Mouse (Mus musculus) 3134 (cell line): ENCODE results near the gene Ramp1.

Experiments
- DNase-seq: peaks from one replicate; pipeline ENCODE4 v3.0.0-alpha.2; 2011; ENCODE audit warnings: low spot score; ENCODE audit not compliant: insufficient read length; ENCODE audit errors: extremely low read depth

The Ramp1 gene

DNA sequence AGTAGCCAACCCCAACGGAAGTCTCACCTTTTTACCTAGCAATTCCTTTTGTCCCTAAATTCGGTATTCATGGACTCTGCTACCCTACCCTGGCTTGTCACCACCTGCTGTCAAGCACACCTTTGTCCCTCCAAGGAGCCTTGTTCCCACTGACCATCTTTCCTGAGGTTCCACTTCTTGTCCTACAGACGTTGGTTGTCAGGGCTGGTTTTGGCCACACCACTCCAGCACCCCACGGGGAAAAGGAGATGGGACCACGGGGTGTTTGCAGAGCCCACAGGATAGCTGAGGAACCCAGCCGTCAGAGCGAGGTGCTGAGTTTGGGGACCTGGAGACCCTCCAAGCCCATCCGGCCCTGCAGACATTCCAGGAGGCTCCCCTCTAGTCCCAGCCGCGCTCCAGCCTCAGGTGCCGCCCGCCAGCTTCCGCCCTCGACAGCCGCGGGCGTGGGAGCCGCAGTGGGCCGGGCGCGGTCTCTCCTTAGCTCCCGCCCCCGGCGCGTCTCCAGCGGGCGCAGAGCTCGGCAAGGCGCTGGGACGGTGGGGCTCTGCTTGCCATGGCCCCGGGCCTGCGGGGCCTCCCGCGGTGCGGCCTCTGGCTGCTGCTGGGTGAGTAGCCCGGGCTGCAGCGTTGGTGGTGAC is at the start of gene Ramp1:
Ramp1 (plus strand) TSS at position 290 of the 641 bp plus-strand sequence.
- DNase-seq = peak; percentile 14

DNA sequence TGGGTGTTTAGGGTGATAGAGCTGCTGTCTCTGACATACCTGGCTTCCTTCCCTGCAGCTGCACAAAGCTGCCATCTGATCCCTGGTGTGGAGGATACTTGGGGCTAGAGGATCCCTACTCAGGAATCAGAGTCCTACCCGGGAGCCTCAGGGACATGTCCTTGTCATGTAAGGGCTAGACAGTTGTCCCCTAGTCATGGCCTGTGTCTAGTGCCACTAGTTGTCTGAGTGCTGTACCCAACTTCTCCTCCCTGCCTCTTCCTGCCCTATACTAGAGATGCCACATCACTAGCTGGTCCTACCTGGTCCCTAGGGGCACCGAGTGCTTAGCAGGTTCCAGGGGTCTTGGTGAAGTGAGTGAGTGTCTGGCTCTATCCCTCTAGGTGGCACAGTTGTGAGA is 42.6 kb upstream of the Ramp1 start:
- DNase-seq = no peak

DNA sequence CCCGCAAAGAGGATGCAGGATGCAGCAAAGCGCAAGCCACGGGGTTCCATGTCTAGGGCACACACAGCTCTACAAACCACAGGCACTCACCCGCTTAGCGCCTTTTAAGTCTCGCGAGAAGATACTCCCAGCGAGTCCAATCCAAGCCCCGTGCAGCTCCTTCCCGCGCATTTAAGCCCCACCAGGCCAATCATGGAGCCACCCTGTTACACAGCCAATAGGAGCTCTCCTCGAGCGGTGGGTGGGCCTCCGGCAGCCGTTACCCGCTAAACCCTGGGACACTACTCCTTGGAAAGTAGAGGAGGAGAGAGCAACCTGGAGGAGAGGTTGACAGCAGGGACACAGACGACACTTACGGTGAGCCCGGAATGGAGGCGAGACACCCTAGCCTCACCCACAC is 34.8 kb upstream of the Ramp1 start, which contains the start of gene Rbm44:
Rbm44 (plus strand) TSS at position 277 of the 400 bp plus-strand sequence.
- no peak for DNase-seq

DNA sequence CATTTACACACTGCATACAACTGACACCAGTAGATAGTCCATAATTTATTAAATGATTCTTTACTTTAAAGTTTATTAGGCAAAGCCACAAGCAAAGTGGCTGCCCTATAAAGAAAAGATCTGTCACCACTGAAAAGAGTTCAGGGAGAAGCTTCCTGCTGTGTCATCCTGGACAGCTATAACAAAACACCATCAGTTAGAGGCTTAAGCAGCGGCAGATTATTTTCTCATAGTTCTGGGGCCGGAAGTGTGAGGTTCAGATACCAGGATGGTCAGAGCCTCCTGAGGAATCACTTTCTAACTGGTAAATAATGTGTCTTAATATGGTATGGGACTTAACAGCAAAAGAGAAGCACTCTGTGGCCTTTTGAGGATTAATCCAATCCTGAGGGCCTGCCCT is 28.1 kb upstream of the Ramp1 start:
- no peak for DNase-seq

DNA sequence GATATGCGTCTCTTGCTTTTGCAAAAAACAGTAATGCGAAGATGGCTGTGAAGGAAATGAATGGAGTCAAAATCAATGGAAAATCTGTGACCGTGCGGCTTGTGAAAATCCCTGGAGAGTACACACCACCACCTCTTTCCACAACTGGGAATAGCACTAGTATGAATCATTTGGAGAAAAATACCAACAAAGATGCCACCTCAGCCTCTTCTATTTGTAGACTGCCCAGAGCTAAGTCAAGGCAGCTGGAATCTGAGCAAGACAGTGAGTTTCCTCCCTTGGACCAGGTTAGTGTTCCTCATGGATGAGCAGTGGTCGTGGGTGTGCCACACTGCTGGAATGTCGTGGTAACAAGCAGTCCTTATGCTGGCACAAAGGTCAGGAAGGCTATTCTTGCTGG is 12.8 kb upstream of the Ramp1 start:
- peak; percentile 58 for DNase-seq

DNA sequence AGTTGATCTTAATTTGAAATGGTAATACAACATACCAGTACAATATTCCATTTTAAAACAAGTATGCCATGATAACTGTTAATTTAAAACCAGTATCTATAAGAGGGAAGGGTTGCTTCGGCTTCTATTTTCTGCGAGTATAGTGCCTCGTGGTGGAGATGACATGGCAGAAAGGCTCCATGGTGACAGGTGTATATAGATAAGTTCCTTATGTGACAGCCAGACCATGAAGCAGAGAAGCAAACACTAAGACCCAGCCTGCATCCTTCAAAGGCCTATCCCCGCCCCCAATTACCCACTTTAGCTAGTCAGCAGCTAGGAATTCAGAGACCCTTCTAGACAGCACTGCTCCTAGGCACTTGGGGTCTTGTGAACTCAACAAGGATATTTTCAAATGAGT is 10.5 kb upstream of the Ramp1 start:
- no peak for DNase-seq

DNA sequence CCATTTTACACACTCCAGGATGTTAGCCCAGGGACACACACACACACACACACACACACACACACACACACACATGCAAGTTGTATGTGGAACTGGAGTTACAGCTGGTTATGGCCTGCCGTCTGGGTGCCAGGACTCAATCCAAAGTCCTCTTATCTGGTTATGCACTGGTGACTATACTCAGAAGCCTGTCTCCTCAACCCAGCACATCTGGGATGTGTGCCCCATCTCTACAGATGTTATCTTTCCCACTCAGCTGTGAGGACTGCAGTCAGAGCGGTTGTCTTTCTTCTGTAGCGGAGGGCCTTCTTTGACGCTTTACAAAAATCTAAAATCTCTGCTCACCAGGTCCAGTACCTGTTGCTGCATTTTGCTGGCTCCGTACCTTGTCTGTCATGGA is 4.8 kb upstream of the Ramp1 start:
- DNase-seq = no peak

DNA sequence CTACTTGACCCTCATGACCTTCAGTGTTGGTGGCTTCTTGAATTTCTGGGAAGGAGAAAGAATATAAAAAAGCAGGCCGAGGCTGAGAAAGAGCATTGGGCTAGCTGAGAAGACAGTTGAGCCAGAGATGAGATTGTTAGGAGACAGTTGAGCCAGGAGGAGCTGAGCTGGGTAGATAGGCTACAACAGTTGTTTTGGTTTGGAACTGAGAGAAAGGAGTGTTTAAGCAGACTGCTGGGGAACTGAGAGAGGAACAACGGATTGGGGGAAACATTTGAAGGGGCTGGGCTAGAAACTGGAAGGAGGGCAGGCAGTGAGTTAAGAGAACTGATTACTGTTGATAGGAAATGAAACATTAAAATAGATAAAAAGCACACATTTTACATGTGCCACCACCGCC is 3.6 kb upstream of the Ramp1 start:
- no peak for DNase-seq

DNA sequence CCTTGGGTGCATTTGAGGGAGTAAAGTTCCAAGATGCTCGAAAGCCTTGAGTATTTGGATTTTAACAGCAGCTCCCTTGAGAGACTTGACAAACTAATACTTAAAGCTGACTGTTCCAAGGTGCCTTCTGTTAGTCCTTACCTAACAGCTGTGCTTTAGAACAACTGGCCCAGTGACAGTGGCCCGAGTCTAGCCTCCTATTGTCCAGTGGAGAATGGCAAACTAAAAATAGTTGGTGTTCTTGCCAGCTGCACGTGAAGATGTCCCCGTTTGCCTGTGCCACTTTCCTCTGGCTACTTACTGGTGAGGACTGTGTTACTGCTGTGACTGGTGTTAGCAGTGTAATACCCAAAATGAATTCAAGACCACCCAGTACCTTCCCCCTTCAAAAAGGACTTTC is 2.8 kb upstream of the Ramp1 start:
- no peak for DNase-seq

DNA sequence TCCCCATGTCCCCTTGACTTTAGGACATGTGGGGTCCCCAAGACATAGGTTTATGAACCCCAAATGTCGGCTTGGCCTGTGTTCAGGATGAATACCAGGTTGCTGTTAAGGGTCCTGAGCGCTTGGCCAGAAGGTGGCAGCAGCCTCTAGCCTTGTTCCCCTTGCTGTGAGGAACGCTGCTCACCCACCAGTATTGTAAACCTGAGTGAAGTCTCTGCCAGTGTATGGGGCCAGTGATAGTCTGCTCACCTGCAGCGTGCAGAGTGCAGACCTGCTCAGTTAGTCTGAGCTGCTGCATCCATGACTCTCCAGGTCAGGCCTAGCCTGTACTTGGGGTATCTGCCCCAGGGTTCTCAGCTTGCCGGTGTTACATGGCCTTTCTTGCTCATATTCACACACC is 536 bp upstream of the Ramp1 start:
- DNase-seq = peak; percentile 32

DNA sequence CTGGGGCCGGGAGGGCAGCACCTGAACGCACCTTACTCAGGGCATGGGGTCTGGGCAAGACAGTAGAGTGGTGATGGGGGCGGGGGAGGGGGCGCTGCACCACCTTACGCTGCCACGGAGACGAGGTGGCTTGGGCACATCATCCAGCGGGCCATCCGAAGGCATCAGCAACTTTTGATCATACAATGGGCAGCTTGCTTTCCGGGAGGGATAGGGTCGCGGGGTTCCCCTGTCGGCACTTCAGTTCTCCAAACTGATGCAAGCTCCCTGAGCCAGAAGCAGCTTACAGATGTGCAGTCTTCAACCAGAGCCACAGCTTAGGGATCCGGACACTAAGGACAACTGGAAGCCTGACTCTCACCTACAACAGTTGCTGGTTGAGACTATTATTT is 548 bp downstream of the Ramp1 start:
- DNase-seq = no peak

DNA sequence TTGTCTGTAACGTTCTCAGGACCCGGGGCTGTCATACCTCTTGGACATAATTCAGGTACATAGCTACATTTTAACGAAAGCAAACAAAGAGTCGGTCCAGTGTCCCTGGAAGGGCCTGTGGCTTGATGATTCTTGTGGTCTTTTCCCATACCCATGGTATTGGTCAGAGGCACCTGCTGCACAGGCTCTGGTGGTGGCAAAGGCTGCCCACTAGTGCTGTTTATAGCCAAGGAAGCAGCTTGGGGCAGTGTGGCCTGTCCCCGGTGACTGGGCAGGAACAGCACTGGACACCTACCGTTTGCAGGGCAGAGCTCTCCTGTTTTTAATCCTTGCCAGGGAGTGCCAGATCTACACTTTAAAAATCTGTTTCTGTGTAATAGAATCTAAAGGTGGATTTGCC is 1.1 kb downstream of the Ramp1 start:
- no peak for DNase-seq

DNA sequence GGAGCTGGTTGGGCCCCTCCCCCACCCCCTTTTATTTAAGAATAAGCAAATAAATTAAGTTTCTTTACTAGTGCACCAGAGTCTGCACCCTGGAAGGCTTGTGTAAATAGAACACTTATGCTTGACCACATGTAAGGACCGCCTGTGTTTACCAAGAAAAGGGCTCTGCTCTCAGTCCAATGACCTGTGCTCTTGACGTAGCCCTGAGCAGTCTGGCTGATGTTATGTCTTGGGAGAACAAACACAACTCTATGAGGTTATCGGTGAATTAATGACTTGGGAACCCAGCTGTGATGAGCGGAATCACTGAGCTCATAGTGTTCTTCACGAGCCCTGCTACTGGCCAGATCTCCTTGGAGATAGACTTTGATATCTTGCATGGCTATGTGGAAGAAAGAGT is 1.6 kb downstream of the Ramp1 start:
- DNase-seq = no peak

DNA sequence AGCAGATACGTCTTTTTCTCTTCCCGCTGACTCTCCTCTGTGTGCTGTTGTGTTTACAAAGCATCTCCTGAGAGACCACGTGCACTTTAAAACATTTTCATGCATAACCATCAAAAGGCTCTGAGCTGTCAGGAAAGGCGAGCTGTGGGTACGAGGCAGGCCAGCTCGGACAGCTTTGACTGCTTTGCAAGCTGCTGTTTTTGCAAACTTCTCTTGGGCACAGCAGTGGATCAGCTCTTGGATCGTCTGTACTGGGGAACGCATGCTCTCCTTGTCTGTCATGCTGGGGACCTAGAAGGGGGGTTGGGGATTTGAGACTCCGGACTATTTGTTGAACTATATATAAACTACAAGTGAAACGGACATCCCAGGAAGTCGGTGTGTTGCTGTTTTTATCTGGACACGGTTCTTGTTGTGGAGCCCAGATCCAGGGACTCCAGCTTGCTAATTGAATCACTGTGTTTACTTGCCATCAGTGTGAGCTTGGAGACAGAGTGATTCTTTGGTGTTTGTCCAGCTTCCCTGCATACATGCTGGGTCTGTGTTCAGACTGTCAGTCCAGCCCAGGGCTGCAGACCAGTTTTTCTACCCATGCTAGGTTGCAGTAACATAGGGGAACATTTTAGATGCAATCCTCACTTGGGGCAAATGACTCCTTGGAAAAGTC is 2.3 kb downstream of the Ramp1 start:
- no peak for DNase-seq

DNA sequence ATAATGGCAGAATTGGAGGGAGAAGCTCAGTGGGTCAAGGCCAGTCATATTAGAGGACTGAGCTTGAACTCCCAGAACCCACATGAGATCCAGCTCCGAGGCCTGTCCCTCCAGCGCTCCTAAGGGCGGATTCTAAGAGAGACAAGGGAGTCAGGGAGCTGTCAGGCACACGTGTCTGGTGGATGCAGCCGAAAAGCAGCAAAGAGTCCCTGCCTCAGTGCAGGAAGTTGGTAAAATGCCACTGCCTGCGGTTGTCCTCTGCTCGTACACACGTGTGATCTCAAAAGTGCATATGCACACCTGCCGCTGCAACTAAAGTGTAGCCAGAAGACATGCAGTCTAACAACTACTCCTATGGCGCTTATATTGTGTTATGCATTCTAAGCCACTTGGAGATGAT is 3.7 kb downstream of the Ramp1 start:
- no peak for DNase-seq

DNA sequence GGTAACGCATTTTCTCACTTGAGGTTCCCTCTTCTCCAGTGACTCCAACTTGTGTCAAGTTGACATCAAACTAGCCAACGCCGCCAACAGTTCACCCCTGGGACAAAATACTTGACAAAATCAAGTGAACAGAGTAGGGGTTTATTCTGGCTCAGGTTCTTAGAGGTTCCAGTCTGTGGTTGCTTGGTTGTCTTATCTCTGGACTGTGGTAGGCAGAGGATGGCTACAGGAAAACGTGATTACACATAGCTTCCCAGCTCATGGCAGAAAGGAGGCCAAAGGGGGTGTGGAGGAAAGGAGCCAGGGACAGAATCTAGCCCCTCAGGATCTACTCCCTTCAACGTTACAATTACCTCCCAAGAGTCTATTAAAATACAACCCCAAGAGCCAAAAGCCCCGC is 7.1 kb downstream of the Ramp1 start:
- DNase-seq = no peak

DNA sequence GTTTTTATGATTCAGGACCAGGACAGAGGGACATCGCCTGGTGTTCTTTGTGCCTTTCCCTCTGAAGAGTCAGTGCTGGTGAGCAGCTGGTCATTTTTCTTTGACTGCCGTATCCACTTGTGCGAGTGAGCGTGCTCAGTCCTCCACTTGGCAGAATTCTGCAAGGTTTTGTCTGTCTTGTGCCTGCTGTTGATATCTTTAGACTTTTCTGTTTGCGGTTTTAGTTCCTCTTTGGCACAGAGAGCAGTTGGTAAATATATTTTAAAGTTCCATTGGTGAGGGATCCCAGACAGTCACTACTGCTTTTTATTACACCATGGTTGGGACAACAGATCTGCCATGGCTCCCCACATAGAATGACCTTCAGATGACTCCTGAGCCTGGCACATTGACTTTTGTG is 7.7 kb downstream of the Ramp1 start:
- no peak for DNase-seq

DNA sequence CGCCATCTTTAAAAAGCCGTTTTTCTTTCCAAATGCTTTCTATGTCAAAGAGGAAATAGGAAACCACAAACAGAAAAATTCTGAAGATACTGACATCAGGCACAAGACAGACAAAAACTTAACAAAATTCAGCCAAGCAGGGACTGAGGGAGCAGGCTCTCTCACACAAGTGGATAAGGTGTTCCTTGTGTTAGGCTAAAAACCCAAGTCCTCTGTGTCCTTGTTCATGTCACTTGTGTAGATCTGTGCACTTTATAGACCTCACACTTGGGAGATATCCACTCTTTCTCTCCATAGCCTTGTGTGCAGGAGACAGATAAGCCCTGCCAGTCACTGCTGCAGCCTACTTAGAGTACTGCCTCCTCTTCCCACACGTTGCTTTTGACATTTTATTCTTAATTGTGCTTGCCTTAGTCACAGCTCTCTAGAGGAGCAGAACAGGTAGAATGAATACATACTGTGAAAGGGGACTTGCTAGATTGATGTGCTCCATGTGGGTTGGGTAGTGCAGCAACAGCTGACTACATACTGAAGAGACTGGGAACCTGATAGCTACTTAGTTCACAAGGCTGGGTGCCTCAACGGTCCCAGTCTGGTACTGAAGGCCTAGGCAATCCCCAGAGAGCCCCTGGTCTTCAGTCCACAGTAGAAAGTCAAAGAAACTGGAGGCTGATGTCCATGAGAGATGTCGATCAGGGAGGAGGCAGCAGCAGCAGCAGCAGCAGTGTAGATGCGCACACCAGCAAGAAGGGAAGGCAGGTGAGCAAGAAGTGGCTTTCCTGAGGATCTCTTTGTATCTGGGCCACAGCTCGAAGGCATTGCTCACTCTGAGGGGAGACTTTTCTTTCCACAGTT is 8.4 kb downstream of the Ramp1 start:
- DNase-seq = no peak

DNA sequence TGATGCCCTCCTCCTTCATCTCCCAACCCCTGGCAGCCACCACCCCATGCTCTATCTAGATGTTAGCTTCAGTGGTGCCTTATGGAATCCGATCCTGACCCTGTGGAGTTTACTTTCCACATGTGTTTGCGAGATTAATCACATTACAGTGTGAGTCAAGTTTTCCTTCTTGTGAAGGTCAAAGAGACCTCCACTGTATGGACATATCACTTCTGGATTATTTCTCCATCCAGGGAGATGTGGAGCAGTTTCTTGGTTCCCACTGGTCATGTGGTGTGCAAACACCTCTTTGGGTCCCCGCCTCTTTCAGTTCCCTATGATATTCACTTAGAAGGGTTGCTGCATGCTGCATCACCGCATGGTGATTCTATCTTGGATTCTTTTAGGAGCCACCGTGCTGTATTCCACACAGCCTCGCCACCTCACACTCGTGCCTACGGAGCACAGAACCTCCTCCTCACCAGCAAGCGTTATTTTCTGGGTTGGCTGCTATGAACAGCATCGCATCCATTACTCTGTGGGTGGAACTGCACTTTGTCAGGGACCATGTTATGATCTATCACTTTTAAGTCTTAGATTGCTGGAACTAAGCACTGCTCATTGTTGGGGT is 9.3 kb downstream of the Ramp1 start:
- DNase-seq = no peak

DNA sequence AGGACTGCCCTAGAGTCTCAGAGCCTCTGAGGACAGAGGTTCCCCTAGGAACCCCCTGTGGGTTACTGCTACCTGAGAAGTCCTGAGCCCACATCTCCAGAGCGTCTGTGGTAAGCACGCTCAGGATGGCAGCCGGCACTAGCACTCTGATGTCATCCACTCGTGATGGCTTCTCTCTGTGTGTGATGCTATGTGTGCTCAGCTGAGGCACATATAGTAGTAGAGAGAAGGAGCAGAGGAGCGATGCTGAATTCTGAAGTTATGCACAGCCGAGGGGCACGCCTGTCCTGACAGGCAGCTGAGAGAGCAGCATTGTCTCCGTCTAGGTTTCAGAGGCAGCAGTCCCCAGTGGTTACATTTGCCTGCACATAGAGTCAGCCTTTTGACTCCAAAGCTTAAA is 12.6 kb downstream of the Ramp1 start:
- no peak for DNase-seq

DNA sequence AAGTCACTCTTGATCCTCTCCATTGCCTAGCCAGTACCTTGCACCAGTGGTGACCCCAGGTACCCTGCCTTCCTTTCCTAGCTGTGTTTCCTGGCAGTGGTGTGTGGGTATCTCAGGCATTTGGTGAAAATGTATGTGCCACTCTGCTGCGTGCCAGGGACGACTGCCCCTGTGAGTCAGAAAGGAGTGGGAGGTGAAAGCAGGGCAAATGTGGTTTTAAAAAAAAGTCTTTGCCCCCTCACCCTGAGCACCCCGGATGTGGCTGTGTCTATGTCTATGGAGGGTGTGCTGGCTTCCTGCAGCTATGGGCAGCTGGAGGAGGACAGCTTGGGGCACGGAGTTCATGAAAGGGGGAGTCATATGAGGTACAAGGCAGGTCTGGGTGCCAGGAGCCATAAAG is 13.6 kb downstream of the Ramp1 start:
- peak; percentile 47 for DNase-seq
